Mouse (Mus musculus) E14TG2a.4 (cell line): ENCODE results near the gene Cinp.
A peak's percentile ranks its signal among the peaks of the same experiment; 100 is the strongest.

Experiments used
- H3K27me3 ChIP-seq: 2 replicates; pipeline ENCODE4 v1.6.1; 2014; ENCODE audit warnings: low read length, control low read depth; ENCODE audit not compliant: insufficient read depth
- H3K36me3 ChIP-seq: 2 replicates; pipeline ENCODE4 v1.6.1; 2014; ENCODE audit warnings: low read length, control low read depth; ENCODE audit not compliant: insufficient read depth
- H3K4me1 ChIP-seq: replicated peaks from 2 replicates; pipeline ENCODE4 v1.6.1; 2014; ENCODE audit warnings: low read depth, low read length, control low read depth
- H3K4me3 ChIP-seq: replicated peaks from 2 replicates; pipeline ENCODE4 v1.5.1; 2014; ENCODE audit warnings: mild to moderate bottlenecking, low read length
- H3K9me3 ChIP-seq: 2 replicates; pipeline ENCODE4 v1.6.1; 2014; ENCODE audit warnings: low read length, control low read depth
- CTCF ChIP-seq: conservative IDR thresholded peaks from 2 replicates; pipeline ENCODE4 v1.5.1; 2014; ENCODE audit warnings: low read length
- NANOG ChIP-seq: IDR thresholded peaks from 2 replicates; pipeline ENCODE4 v1.6.1; 2014; ENCODE audit warnings: borderline replicate concordance, low read length, mixed read lengths
- POU5F1 ChIP-seq: IDR thresholded peaks from 2 replicates; pipeline ENCODE4 v1.6.1; 2014; ENCODE audit warnings: low read length, borderline replicate concordance

Cinp gene

DNA sequence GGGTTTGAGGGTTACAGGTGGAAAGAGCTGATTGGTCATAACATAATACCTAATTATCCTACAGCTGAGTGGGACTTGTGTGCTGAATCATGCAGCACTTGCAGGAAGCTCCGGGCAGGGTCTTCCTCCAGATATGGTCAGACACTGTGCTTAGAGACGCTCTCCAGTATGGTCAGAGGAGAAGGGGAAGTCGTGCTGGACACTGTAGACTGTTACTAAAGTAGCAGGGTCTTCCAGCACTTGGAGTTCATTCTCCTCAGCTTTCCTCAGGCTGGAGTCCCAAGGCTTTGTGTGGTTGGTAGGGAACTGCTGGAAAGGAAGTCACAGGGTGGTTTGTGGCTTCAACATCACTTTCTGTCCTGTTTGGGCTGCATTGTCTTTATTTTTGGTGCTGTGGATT, 18.9 kb upstream of the Cinp start:
- no peak overlapping the region for H3K4me3 ChIP-seq
- no peaks in the 10 kb centered on the region for H3K9me3 ChIP-seq
- no peaks in the 10 kb centered on the region for H3K27me3 ChIP-seq
- 0 out of 2 replicates have a peak, but pooled peaks cover 1% of the 10 kb centered on the region for H3K36me3 ChIP-seq
- peaks cover under 1% of the 10 kb centered on the region; the same call in 1 of the 2 replicates for H3K4me1 ChIP-seq
- TF ChIP-seq POU5F1, result no peak
- no peak for TF ChIP-seq NANOG
- no peak for TF ChIP-seq CTCF

DNA sequence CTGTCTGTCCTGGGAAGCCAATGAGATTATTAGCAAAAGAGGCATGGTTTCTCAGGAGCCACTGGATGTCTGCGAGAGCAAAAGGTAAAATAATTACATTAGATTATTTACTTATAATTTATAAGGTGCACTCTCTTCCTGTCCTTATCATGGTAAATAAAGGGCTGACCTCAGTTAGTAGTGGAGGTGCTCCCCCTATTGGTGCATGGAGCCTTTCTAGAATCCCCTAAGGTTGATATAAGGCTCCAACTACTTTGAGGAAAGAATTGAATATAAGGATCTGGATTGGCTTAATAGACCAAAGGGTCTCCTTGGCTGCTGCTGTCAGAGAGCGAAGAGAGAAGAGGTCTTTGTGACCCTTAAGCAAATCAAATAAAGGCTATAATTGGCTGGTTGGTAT, 14.6 kb upstream of the Cinp start:
- TF ChIP-seq CTCF (peak; percentile 40), POU5F1 (no peak), NANOG (no peak)

DNA sequence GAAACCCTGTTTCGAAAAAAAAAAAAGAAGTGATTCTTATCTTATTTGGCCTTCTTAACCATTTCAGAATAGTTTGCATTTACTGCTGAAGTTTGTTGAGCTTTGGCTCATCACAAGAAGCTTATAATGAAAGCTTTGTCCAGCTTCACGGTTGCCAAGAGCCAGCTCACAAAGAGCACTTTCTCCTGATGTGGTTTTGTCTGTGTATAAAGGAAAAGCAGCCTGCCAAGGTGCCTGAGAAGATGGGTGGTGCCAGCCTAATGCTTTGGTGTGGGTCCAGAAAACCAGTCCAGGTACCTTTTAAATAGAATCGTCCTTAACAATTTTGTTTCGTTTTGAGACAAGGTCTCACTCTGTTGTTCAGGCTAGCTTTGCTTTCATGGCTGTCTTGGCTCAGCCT, 13.2 kb upstream of the Cinp start:
- H3K4me1 ChIP-seq, result peaks cover 6% of the 10 kb centered on the region
- TF ChIP-seq POU5F1, result no peak
- TF ChIP-seq CTCF, result no peak
- no peak for TF ChIP-seq NANOG
- no peaks in the 10 kb centered on the region for H3K27me3 ChIP-seq
- H3K36me3 ChIP-seq, result no peaks in the 10 kb centered on the region
- no peaks in the 10 kb centered on the region for H3K9me3 ChIP-seq
- no peak overlapping the region for H3K4me3 ChIP-seq

More for the DNA sequence above, 14.6 kb upstream of the Cinp start:
- H3K9me3 ChIP-seq, result no peaks in the 10 kb centered on the region
- no peak overlapping the region for H3K4me3 ChIP-seq
- no peaks in the 10 kb centered on the region for H3K27me3 ChIP-seq
- peaks cover 6% of the 10 kb centered on the region for H3K4me1 ChIP-seq
- H3K36me3 ChIP-seq, result no peaks in the 10 kb centered on the region

DNA sequence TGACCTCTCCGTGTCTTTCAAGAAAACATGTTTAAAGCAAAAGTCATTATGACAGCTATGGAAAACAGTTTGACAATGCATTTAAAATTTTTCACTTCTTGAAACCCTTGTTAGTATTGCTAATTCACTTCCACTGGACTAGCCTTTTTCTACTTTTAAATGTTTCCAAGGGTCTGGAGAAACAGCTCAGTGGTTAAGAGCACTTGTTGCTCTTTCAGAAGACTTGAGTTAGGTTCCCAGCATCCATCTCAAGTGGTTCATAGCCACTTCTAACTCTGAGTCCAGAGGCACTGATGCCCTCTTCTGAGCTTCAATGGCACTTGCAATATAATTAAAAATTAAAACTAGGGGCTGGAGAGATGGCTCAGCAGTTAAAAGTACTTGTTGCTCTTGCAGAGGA, 2.9 kb upstream of the Cinp start:
- Histone ChIP-seq H3K4me1 (peaks cover 34% of the 10 kb centered on the region), H3K9me3 (no peaks in the 10 kb centered on the region), H3K36me3 (peaks cover 11% of the 10 kb centered on the region; the same call in 1 of the 2 replicates), H3K4me3 (no peak overlapping the region), H3K27me3 (peaks cover 5% of the 10 kb centered on the region)
- TF ChIP-seq NANOG (no peak), CTCF (no peak), POU5F1 (no peak)

DNA sequence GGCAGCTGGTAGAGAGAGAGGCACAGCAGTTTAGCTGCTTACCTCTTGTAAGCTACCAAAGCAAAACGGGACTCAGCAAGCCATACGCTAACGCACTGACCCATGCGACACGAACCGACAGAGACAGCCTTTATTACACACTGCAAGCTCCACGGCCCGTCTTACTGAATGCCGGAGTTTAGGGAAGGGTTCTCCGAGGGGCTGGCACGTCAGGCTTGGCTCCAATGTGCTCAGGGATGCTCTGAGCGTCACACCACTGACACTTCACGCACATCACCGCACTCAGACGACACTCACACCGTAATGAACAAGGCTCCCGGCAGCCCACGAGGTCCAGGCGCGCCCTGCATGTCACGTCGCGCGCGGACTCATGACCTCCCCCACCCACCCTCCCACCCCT, 339 bp downstream of the Cinp start:
- H3K36me3 ChIP-seq, result peaks cover 33% of the 10 kb centered on the region
- H3K27me3 ChIP-seq, result peaks cover 5% of the 10 kb centered on the region
- no peak for TF ChIP-seq CTCF
- no peak for TF ChIP-seq POU5F1
- no peak for TF ChIP-seq NANOG

DNA sequence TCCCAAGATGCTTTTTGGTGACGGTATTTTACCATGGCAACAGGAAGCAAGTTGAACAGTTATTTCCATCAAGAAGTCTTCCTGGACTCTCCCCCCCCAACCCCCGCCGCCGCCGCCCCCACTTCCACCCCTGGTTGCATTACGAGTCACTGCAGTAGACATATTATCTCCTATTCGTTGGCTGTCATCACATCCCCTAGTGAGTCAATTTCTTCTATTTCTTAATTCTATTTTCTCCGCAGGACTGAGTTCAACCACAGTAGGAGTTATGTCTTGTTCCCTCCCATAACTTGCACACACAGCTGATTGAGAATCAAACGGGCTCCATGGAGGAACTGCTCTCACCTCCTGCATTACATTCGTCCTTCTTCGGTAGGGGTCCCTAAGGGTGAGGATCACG, 839 bp downstream of the Cinp start:
- Histone ChIP-seq H3K27me3 (peaks cover 5% of the 10 kb centered on the region), H3K4me3 (peak overlapping the region; percentile 95), H3K4me1 (peaks cover 44% of the 10 kb centered on the region), H3K9me3 (no peaks in the 10 kb centered on the region), H3K36me3 (peaks cover 36% of the 10 kb centered on the region)
- no peak for TF ChIP-seq CTCF
- no peak for TF ChIP-seq NANOG
- no peak for TF ChIP-seq POU5F1

More for the DNA sequence above, 339 bp downstream of the Cinp start:
- Histone ChIP-seq H3K4me1 (peaks cover 44% of the 10 kb centered on the region), H3K9me3 (no peaks in the 10 kb centered on the region), H3K4me3 (peak overlapping the region; percentile 95)

DNA sequence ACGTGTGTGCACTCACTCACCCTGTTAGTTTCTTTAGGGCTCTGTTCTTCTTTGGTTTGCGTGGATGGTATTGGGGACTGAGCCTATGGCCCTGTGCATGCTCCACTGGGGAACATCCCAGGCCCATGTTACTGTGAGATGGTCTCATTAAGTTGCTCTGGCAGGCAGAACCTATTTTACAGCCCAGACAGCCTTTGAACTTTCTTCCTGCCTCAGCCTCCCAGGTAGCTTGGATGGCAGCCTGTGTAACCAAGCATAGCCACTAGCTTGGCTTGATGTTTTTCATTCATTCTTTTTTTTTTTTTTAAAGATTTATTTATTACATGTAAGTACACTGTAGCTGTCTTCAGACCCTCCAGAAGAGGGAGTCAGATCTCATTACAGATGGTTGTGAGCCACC, 3.7 kb downstream of the Cinp start:
- Histone ChIP-seq H3K36me3 (peaks cover 63% of the 10 kb centered on the region), H3K4me1 (peaks cover 54% of the 10 kb centered on the region), H3K4me3 (no peak overlapping the region), H3K9me3 (no peaks in the 10 kb centered on the region), H3K27me3 (peaks cover 4% of the 10 kb centered on the region; the same call in 1 of the 2 replicates)
- TF ChIP-seq POU5F1, result no peak
- TF ChIP-seq CTCF, result no peak

DNA sequence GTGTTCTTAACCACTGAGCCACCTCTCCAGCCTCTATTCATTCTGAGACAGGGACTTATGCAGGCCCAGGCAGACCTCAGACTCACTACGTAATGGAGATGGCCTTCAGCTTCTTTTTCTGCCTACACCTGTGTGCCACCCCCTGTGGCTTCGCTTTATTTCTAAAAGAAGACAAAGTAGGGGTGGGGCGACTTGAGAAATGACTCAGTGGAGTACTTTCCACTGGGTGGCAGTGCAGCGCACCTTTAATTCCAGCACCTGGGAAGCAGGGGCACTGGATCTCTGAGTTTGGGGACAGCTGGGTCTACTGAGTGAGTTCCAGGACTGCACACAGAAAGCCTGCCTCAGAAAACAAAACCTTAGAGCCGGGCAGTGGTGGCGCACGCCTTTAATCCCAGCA, 6.7 kb downstream of the Cinp start:
- Histone ChIP-seq H3K4me3 (no peak overlapping the region), H3K9me3 (no peaks in the 10 kb centered on the region), H3K36me3 (peaks cover 86% of the 10 kb centered on the region), H3K27me3 (no peaks in the 10 kb centered on the region), H3K4me1 (peaks cover 41% of the 10 kb centered on the region)
- peak; percentile 44 for TF ChIP-seq CTCF
- no peak for TF ChIP-seq POU5F1
- TF ChIP-seq NANOG, result peak; percentile 4; the same call in 1 of the 2 replicates

DNA sequence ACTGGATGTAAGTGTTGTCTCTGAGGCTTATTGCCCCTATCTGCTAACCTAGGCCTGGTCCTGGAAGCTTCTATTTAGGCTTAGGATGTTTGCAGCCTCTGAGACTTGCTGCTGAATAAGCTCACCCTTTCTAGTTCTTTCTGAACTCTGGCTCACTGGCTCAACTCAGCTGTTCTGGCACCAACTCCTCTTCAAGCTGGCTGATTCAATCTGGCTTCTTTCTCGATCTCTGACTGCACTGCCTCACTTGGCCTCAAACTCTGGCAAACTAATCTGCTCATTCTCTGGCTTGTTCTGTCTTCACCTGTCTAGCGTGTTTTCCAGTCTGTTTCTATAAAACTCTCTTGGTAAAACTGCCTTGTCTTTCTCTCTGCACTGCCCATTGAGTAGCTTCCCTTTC, 13.6 kb downstream of the Cinp start:
- no peak overlapping the region for H3K4me3 ChIP-seq
- no peak for TF ChIP-seq NANOG
- no peak for TF ChIP-seq CTCF
- TF ChIP-seq POU5F1, result no peak
- peaks cover 13% of the 10 kb centered on the region for H3K4me1 ChIP-seq
- H3K27me3 ChIP-seq, result no peaks in the 10 kb centered on the region
- H3K9me3 ChIP-seq, result no peaks in the 10 kb centered on the region
- H3K36me3 ChIP-seq, result peaks cover 95% of the 10 kb centered on the region
